Mouse (Mus musculus) olfactory bulb, adult 2 months (tissue): ENCODE measurements around the gene Abca5.

Experiments
- CTCF ChIP-seq: fragments of 200-500 bp; IDR thresholded peaks from 2 replicates; pipeline ENCODE4 v1.5.1; 2012; ENCODE audit warnings: low read depth, mild to moderate bottlenecking, low read length, moderate library complexity; ENCODE audit not compliant: insufficient read depth
- POLR2A ChIP-seq: fragments of 200-500 bp; IDR thresholded peaks from 2 replicates; pipeline ENCODE4 v1.6.1; 2012; ENCODE audit warnings: mild to moderate bottlenecking, low read depth, low read length, moderate library complexity; ENCODE audit not compliant: insufficient read depth

- TF ChIP-seq CTCF = no peak
- no peak for TF ChIP-seq POLR2A
Observed at GRCm38 (mm10) chr11:110257911-110258310, 79.6 kb downstream of the Abca5 start.
